Mouse (Mus musculus) frontal cortex, postnatal 36 days (tissue): ENCODE measurements at regions not wholly inside any gene's neighbourhood (a gene's known extent, or its start where the extent isn't known, plus 50 kb on each side); places are given as distances from the start of the nearest gene placed in this dataset.

ENCODE experiments used
- DNase-seq, 2 experiments: peaks; one replicate each; pipeline ENCODE4 v3.0.0; 2022; ENCODE audit warnings: low spot score in 2 of 2

- DNase-seq = no peak
Observed at GRCm38 (mm10) chr6:141141016-141141415, 108.1 kb upstream of the Pde3a start.

- DNase-seq = no peak
Observed at GRCm38 (mm10) chr6:141148417-141149169, 100.5 kb upstream of the Pde3a start.

- DNase-seq = no peak
Observed at GRCm38 (mm10) chr6:141149170-141149917, 99.7 kb upstream of the Pde3a start.

GRCm38 (mm10) chr6:141159326-141159725 is 89.7 kb upstream of the Pde3a start:
- no peak for DNase-seq

- DNase-seq = no peak
Observed at GRCm38 (mm10) chr6:141161626-141162233, 87.3 kb upstream of the Pde3a start.

GRCm38 (mm10) chr6:141167270-141167669 is 81.8 kb upstream of the Pde3a start:
- no peak for DNase-seq

- DNase-seq = peak in 1 of 2 experiments; percentile 2
Observed at GRCm38 (mm10) chr6:141168356-141168755, 80.7 kb upstream of the Pde3a start.

- DNase-seq = no peak
Observed at GRCm38 (mm10) chr6:141183782-141184181, 65.3 kb upstream of the Pde3a start.

GRCm38 (mm10) chr6:141188036-141188435 is 61.0 kb upstream of the Pde3a start:
- DNase-seq = no peak

- no peak for DNase-seq
Observed at GRCm38 (mm10) chr6:141189093-141189492, 60.0 kb upstream of the Pde3a start.

GRCm38 (mm10) chr6:141189701-141190100 is 59.4 kb upstream of the Pde3a start:
- DNase-seq = no peak

- DNase-seq = no peak
Observed at GRCm38 (mm10) chr6:141190383-141190782, 58.7 kb upstream of the Pde3a start.

GRCm38 (mm10) chr6:141197501-141197900 is 51.6 kb upstream of the Pde3a start:
- DNase-seq = no peak
